Mouse (Mus musculus) fat pad, adult 2 months (tissue): ENCODE results near the gene Mapk6.

Experiments used
- DNase-seq: peaks from one replicate; pipeline ENCODE4 v3.0.0-alpha.2; 2011; ENCODE audit warnings: low read depth, low spot score; ENCODE audit errors: extremely low read depth

Gene Mapk6

GRCm38 (mm10) chr9:75328047-75328446 lies 81.8 kb downstream of the Mapk6 start:
- DNase-seq: no peak

- DNase-seq: no peak
Observed at GRCm38 (mm10) chr9:75322099-75322885, 87.5 kb downstream of the Mapk6 start.

- no peak for DNase-seq
Observed at GRCm38 (mm10) chr9:75319365-75319764, 90.4 kb downstream of the Mapk6 start.
